ENCODE assay signal across 8 mouse cellular contexts in genomic region chr12:73287609-73288008, GRCm38 (mm10). TPM values are rescaled to one million over a fixed set of nuclear protein-coding genes. Genes with fewer than 3 reads are reported as not detected.
A peak's percentile ranks its signal among the peaks of the same experiment; 100 is the strongest.
DNase-seq lines count a peak whose midpoint lies in the region; ATAC-seq lines count a peak whose summit lies in the region.

No protein-coding gene starts in this region.

- no peak for ATAC-seq in heart, embryonic 12.5 days (ENCODE audit: insufficient number of reproducible peaks, low FRiP score)
- ATAC-seq in kidney, embryonic 16.5 days (ENCODE audit: low FRiP score, low TSS enrichment), result no peak
- no peak for ATAC-seq in inflammation-experienced regulatory T-cells, adult 6 months

- peaks cover 90% of the 10 kb centered on the region for H3K79me2 ChIP-seq in macrophage (ENCODE audit: inconsistent target)

- no peak overlapping the region; the same call in 1 of the 2 replicates for H3K9ac ChIP-seq in heart, embryonic 12.5 days
- H3K9ac ChIP-seq in kidney, embryonic 16.5 days (replicated peaks; ENCODE audit: low read length), result peak overlapping the region; percentile 88

- WGBS in heart, embryonic 12.5 days, result 52% methylated on average over 8 of the region's 8 CpGs
- WGBS in kidney, embryonic 16.5 days, result 59% methylated on average over 8 of the region's 8 CpGs
- WGBS in macrophage (ENCODE audit: missing documents), result 56% methylated on average over 8 of the region's 8 CpGs

- no peaks in the 10 kb centered on the region for H3K9me3 ChIP-seq in heart, embryonic 12.5 days (replicated peaks)
- no peaks in the 10 kb centered on the region for H3K9me3 ChIP-seq in kidney, embryonic 16.5 days (ENCODE audit: low read length)

- H3K4me1 ChIP-seq in heart, embryonic 12.5 days (replicated peaks), result peaks cover 33% of the 10 kb centered on the region
- H3K4me1 ChIP-seq in kidney, embryonic 16.5 days (ENCODE audit: insufficient read depth, low read length), result peaks cover 20% of the 10 kb centered on the region

- no peak overlapping the region for H3K27ac ChIP-seq in heart, embryonic 12.5 days (ENCODE audit: poor library complexity, severe bottlenecking)
- peak overlapping the region; percentile 85; the same call in 1 of the 2 replicates for H3K27ac ChIP-seq in kidney, embryonic 16.5 days (ENCODE audit: low read length)
- H3K27ac ChIP-seq in macrophage, result peak overlapping the region; percentile 85

- H3K4me2 ChIP-seq in heart, embryonic 12.5 days, result peak overlapping the region; percentile 75
- peak overlapping the region; percentile 81 for H3K4me2 ChIP-seq in kidney, embryonic 16.5 days (replicated peaks; ENCODE audit: low read depth, low read length)

- H3K4me3 ChIP-seq in heart, embryonic 12.5 days, result peak overlapping the region; percentile 94
- peak overlapping the region; percentile 76 for H3K4me3 ChIP-seq in kidney, embryonic 16.5 days (ENCODE audit: low read length)
- peak overlapping the region; percentile 96 for H3K4me3 ChIP-seq in macrophage (ENCODE audit: inconsistent target)

- DNase-seq in 3T3-L1 (ENCODE audit: low read depth, low spot score) (peak; percentile 29), adipocyte (ENCODE audit: low spot score) (peak; percentile 20)
- DNase-seq in ovary, adult 18-20 months (ENCODE audit: low spot score), result no peak
- DNase-seq in adrenal gland, postnatal 10 days, result no peak

- H3K36me3 ChIP-seq in heart, embryonic 12.5 days, result peaks cover 16% of the 10 kb centered on the region
- peaks cover 13% of the 10 kb centered on the region for H3K36me3 ChIP-seq in kidney, embryonic 16.5 days (ENCODE audit: insufficient read depth, low read length)
- peaks cover 22% of the 10 kb centered on the region for H3K36me3 ChIP-seq in macrophage (ENCODE audit: inconsistent target)

- H3K27me3 ChIP-seq in heart, embryonic 12.5 days (replicated peaks), result no peaks in the 10 kb centered on the region
- no peaks in the 10 kb centered on the region for H3K27me3 ChIP-seq in kidney, embryonic 16.5 days (ENCODE audit: insufficient read depth, low read length)

RNA-seq across cellular contexts. Expression of gene Slc38a6, which starts 1.0 kb away (rescaled TPM):
- 4.5 and 5.5 TPM in 2 replicates for polyA plus RNA-seq in heart, embryonic 12.5 days (2016; fragmentation: Nextera tagmentation; extraction: Ambion mirVana)
- 6.0 and 11.4 TPM in 2 replicates for polyA plus RNA-seq in kidney, embryonic 16.5 days (2015; fragmentation: Nextera tagmentation; extraction: Ambion mirVana)
- total RNA-seq in macrophage (2018; cell fraction: chromatin; rRNA removed), result 100 to 1,000 TPM; 279 to 750 (median 478) TPM
- 10 to 100 TPM; 23.6 to 53.8 (median 31.8) TPM for total RNA-seq in macrophage (2018; cell fraction: cytosol; rRNA removed)
- total RNA-seq in macrophage (2018; cell fraction: nucleus; rRNA removed), result 100 to 1,000 TPM; 193 to 487 (median 317) TPM
- 18.5 to 58.5 TPM (median 40.6 TPM) in 3 replicates for polyA plus RNA-seq in macrophage (2018)
- polyA plus RNA-seq in inflammation-experienced regulatory T-cells, adult 6 months (2017; shearing (Covaris generic)), result 1 to 10 TPM; 3.0 to 6.4 (median 6.3) TPM
- 10 to 100 TPM in 1 of 2 experiments, 1 to 10 TPM in 1; 7.3 to 13.9 TPM for total RNA-seq in adrenal gland, postnatal 10 days (2021)

RNA-seq across cellular contexts. Expression of gene Trmt5, which starts 1.1 kb away (rescaled TPM):
- polyA plus RNA-seq in heart, embryonic 12.5 days (2016; fragmentation: Nextera tagmentation; extraction: Ambion mirVana), result 13.6 and 14.4 TPM in 2 replicates
- 18.5 and 19.5 TPM in 2 replicates for polyA plus RNA-seq in kidney, embryonic 16.5 days (2015; fragmentation: Nextera tagmentation; extraction: Ambion mirVana)
- 10 to 100 TPM in 11 of 26 experiments, 1 to 10 TPM in 15; 2.7 to 17.0 (median 8.9) TPM for total RNA-seq in macrophage (2018; cell fraction: chromatin; rRNA removed)
- 10 to 100 TPM in 12 of 26 experiments, 1 to 10 TPM in 14; 7.0 to 12.4 (median 9.9) TPM for total RNA-seq in macrophage (2018; cell fraction: cytosol; rRNA removed)
- total RNA-seq in macrophage (2018; cell fraction: nucleus; rRNA removed), result 10 to 100 TPM in 16 of 26 experiments, 1 to 10 TPM in 10; 4.1 to 21.7 (median 10.8) TPM
- polyA plus RNA-seq in macrophage (2018), result 7.6 to 12.3 TPM (median 10.2 TPM) in 3 replicates
- polyA plus RNA-seq in inflammation-experienced regulatory T-cells, adult 6 months (2017; shearing (Covaris generic)), result 10 to 100 TPM; 15.0 to 18.6 (median 15.2) TPM
- 10 to 100 TPM in 1 of 2 experiments, 1 to 10 TPM in 1; 9.9 to 17.5 TPM for total RNA-seq in adrenal gland, postnatal 10 days (2021)

Comparison
In these comparisons a context has a peak if more than half of its experiments do, and no peak if none do; other contexts are left out.
1. DNase-seq: peak in 3T3-L1 (single experiment) and adipocyte (single experiment); none in ovary, adult 18-20 months (single experiment) and adrenal gland, postnatal 10 days (single experiment).
2. Peak in every context shown above with its lines, with median percentiles within 50 percentile points of each other: H3K4me3 ChIP-seq.